Mouse (Mus musculus) neural tube, embryonic 11.5 days (tissue): ENCODE measurements at regions not wholly inside any gene's neighbourhood (a gene's known extent, or its start where the extent isn't known, plus 50 kb on each side); places are given as distances from the start of the nearest gene placed in this dataset.

Experiments
- ATAC-seq: fragments of 200-750 bp; cut with Nextera tagmentation; 2 replicates; pipeline ENCODE4 v1.8.0; 2017; ENCODE audit warnings: moderate number of reproducible peaks, mild to moderate bottlenecking, moderate TSS enrichment, moderate library complexity; ENCODE audit not compliant: insufficient read depth, low FRiP score, low TSS enrichment
- DNase-seq: peaks from one replicate; pipeline ENCODE4 v3.0.0-alpha.2; 2015; ENCODE audit warnings: low spot score
- H3K27ac ChIP-seq: fragments of 300-500 bp; sonication (generic); 2 replicates; pipeline ENCODE4 v1.5.1; 2014; ENCODE audit warnings: low read depth, mild to moderate bottlenecking, low read length
- H3K27me3 ChIP-seq: fragments of 300-500 bp; sonication (generic); 2 replicates; pipeline ENCODE4 v1.6.1; 2014; ENCODE audit warnings: mild to moderate bottlenecking, low read length, mixed read lengths; ENCODE audit not compliant: control insufficient read depth, insufficient read depth
- H3K36me3 ChIP-seq: fragments of 300-500 bp; sonication (generic); 2 replicates; pipeline ENCODE4 v1.6.1; 2014; ENCODE audit warnings: mild to moderate bottlenecking, low read length, moderate library complexity, mixed read lengths; ENCODE audit not compliant: control insufficient read depth, insufficient read depth
- H3K4me1 ChIP-seq: fragments of 300-500 bp; sonication (generic); 2 replicates; pipeline ENCODE4 v1.6.1; 2014; ENCODE audit warnings: low read length, mixed read lengths; ENCODE audit not compliant: control insufficient read depth, insufficient read depth
- H3K4me2 ChIP-seq: fragments of 300-500 bp; sonication (generic); 2 replicates; pipeline ENCODE4 v1.6.1; 2014; ENCODE audit warnings: low read depth, mild to moderate bottlenecking, moderate library complexity
- H3K4me3 ChIP-seq: fragments of 300-500 bp; sonication (generic); 2 replicates; pipeline ENCODE4 v1.5.1; 2014; ENCODE audit warnings: low read depth, low read length
- H3K9ac ChIP-seq: fragments of 300-500 bp; sonication (generic); 2 replicates; pipeline ENCODE4 v1.6.1; 2014; ENCODE audit warnings: mild to moderate bottlenecking, low read length
- H3K9me3 ChIP-seq: fragments of 300-500 bp; sonication (generic); 2 replicates; pipeline ENCODE4 v1.6.1; 2016; ENCODE audit warnings: low read length; ENCODE audit not compliant: control insufficient read depth
- WGBS: fragments of 180-500 bp; shearing (Covaris S2); extraction: QIAGEN DNeasy Blood & Tissue Kit; methylation state at CpG from one replicate; pipeline ENCODE4 v1.1.7; 2014; 5-methylcytosine and 5-hydroxymethylcytosine counted together

DNA sequence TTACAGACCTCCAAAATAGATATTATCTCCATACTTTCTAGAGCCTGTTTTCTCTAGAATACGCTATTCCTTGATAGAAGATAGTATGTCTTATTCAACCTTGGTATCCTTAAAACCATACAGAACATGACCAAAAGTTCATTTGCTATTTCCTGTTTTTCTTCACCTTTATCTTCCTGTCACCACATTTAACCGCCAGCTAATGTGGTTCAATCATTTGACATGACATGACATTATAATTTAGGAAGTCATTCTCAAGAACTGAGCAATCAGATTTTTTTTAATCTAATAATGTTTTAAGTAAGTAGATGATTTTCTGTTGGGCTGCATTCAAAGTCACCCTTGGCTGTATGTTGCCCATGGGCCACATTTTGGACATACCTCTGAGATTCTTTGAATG, 213.3 kb downstream of the Dad1 start:
- no peaks in the 10 kb centered on the region for H3K9me3 ChIP-seq
- no peaks in the 10 kb centered on the region for H3K36me3 ChIP-seq
- no peak overlapping the region for H3K27ac ChIP-seq
- ATAC-seq (no peak), DNase-seq (no peak)
- H3K4me1 ChIP-seq, result no peaks in the 10 kb centered on the region
- H3K9ac ChIP-seq, result no peak overlapping the region
- H3K27me3 ChIP-seq, result no peaks in the 10 kb centered on the region
- no peak overlapping the region for H3K4me2 ChIP-seq
- WGBS, result 86% methylated on average over 2 of the region's 2 CpGs
- H3K4me3 ChIP-seq, result no peak overlapping the region

DNA sequence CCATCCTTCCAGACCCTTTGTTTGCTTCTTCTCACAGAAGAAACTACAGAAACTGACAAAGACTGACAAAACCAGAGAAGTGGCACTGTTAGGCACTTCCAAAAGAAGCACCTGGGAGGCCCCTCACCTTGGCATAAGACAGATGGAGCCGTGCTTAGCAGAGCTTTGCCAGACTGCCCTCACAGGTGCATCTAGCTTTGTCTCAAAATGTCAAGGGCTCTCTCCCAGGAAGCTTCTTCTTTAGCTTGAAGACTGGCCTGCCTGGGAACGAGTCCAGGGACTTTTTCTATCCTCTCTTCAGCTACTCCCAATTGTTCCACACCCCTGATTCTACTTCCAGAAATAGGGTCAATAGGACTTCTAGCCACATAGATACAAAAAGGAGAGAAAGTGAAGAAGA, 219.4 kb downstream of the Dad1 start:
- no peaks in the 10 kb centered on the region for H3K9me3 ChIP-seq
- 87% methylated on average over 2 of the region's 2 CpGs for WGBS

DNA sequence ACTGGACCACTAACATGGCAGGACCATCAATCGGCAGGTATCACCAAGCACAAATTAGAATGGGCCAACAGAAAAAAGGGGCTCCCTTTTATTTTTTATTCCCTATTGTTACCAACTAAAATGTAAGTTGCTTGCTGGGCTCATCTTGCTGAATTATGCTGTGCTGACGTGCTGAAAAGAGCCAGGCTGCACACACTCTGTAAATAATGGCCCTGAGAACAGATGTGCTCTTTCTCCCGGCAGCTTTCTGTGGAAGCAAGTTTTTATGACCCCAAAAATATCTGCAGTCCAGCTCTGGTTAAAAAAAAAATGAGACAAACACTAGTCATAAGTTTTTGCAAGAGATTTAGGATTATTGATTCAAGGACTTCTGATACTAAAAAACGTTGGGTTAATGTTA, 230.4 kb downstream of the Dad1 start:
- Histone ChIP-seq H3K4me1 (no peaks in the 10 kb centered on the region), H3K9me3 (no peaks in the 10 kb centered on the region), H3K27ac (no peak overlapping the region), H3K36me3 (no peaks in the 10 kb centered on the region), H3K27me3 (no peaks in the 10 kb centered on the region), H3K4me3 (no peak overlapping the region), H3K9ac (no peak overlapping the region), H3K4me2 (no peak overlapping the region)
- ATAC-seq (no peak), DNase-seq (no peak)
- WGBS, result 52% methylated on average over 4 of the region's 4 CpGs

More for the DNA sequence above, 219.4 kb downstream of the Dad1 start:
- ATAC-seq (no peak), DNase-seq (no peak)
- Histone ChIP-seq H3K27me3 (no peaks in the 10 kb centered on the region), H3K36me3 (no peaks in the 10 kb centered on the region), H3K4me1 (no peaks in the 10 kb centered on the region), H3K4me2 (no peak overlapping the region), H3K4me3 (no peak overlapping the region), H3K9ac (no peak overlapping the region), H3K27ac (no peak overlapping the region)

DNA sequence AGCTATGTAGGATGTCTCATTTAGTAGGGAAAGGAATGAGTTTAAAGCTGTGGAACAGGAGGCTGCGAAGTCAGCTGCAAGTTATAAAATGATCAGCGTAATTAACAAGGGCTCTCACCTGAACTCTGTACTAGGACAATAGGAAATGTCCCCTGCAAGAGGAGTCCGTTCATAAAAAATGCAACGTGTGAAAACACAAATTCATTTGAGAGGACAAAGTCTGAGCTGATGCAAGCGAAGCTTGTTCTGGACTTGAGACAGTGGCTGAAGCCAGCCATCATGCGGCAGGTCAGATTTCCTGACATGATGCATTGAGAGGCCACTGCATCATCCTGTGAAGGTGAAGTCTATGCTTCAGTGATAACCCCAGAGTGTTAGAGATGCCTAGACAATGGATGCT, 232.5 kb downstream of the Dad1 start:
- H3K4me3 ChIP-seq, result no peak overlapping the region
- H3K9me3 ChIP-seq, result no peaks in the 10 kb centered on the region
- H3K36me3 ChIP-seq, result no peaks in the 10 kb centered on the region
- H3K4me2 ChIP-seq, result no peak overlapping the region
- WGBS, result 88% methylated on average over 6 of the region's 6 CpGs
- no peaks in the 10 kb centered on the region for H3K4me1 ChIP-seq
- no peak overlapping the region for H3K9ac ChIP-seq
- no peak overlapping the region for H3K27ac ChIP-seq
- ATAC-seq (no peak), DNase-seq (no peak)
- no peaks in the 10 kb centered on the region for H3K27me3 ChIP-seq

DNA sequence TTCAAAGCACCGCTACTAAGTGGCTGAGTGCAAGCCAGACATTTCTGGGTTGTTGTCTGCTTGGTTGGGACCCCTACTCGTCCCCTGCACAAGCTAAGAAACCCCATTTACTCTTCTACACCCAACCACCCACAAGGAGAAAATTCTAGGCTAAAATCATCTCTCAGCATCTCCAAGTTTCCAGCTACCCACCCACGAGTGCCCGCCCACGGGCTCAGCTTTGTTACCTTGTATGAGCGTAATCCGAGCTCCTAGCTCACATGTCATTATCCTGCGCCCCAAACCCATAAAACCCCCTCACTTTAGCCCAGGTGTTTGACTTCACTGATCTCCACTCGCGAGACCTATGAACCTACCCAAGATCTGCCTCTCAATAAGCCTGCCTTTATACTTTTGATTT, 239.3 kb downstream of the Dad1 start:
- 86% methylated on average over 10 of the region's 10 CpGs for WGBS
- H3K36me3 ChIP-seq, result no peaks in the 10 kb centered on the region

DNA sequence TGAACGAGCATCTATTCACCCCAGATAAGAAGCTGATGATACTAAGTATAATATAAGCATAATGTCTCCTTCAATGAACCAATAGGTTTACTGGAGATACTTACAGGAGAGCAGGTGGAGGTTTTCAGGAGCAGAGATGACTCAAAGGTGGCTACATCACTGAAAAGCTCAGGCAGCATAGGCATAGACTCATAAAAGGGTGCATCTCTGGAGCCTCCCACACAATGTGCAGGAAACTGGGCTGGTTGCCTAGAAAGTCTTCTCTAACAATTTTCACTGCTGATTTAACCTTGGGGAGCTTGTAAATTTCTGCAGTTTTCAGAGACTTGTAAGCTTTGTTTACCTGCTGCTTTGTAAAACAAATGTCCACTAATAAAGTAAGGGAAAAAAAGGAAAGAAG, 251.8 kb downstream of the Dad1 start:
- DNase-seq (no peak), ATAC-seq (no peak)
- no peaks in the 10 kb centered on the region for H3K4me1 ChIP-seq
- no peaks in the 10 kb centered on the region for H3K27me3 ChIP-seq
- H3K4me2 ChIP-seq, result no peak overlapping the region
- no peaks in the 10 kb centered on the region for H3K9me3 ChIP-seq
- no peak overlapping the region for H3K27ac ChIP-seq
- H3K4me3 ChIP-seq, result no peak overlapping the region
- no peak overlapping the region for H3K9ac ChIP-seq
- WGBS, result 97% methylated on average over 1 of the region's 1 CpGs
- H3K36me3 ChIP-seq, result no peaks in the 10 kb centered on the region

More for the DNA sequence above, 239.3 kb downstream of the Dad1 start:
- no peak for ATAC-seq
- Histone ChIP-seq H3K4me3 (no peak overlapping the region), H3K9ac (no peak overlapping the region), H3K4me1 (no peaks in the 10 kb centered on the region), H3K4me2 (no peak overlapping the region), H3K9me3 (no peaks in the 10 kb centered on the region), H3K27me3 (no peaks in the 10 kb centered on the region), H3K27ac (no peak overlapping the region)
- DNase-seq, result no peak

DNA sequence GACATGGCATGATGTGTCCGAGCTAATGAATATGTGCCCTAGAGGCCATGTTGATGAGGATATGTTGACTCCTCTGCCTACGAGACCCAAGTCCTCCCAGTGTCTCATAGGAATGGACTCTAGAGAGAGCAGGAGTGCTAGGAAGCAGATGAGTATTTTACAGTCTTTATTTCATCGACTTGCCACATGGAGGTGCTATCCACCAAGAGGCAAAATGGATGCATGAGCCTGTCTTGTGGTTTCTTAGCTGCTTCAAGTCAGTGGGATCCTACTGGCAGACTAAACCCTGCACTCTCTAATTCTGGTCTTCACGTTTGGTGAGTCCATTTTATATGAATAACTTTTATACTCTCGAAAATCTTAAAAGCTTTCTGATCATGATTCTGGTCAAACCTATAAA, 253.4 kb downstream of the Dad1 start:
- WGBS, result 77% methylated on average over 5 of the region's 5 CpGs
- H3K27me3 ChIP-seq, result no peaks in the 10 kb centered on the region
- no peak overlapping the region for H3K9ac ChIP-seq
- H3K4me1 ChIP-seq, result no peaks in the 10 kb centered on the region
- ATAC-seq, result no peak
- H3K4me3 ChIP-seq, result no peak overlapping the region
- H3K36me3 ChIP-seq, result no peaks in the 10 kb centered on the region
- DNase-seq, result no peak
- no peaks in the 10 kb centered on the region for H3K9me3 ChIP-seq
- no peak overlapping the region for H3K27ac ChIP-seq
- H3K4me2 ChIP-seq, result no peak overlapping the region

DNA sequence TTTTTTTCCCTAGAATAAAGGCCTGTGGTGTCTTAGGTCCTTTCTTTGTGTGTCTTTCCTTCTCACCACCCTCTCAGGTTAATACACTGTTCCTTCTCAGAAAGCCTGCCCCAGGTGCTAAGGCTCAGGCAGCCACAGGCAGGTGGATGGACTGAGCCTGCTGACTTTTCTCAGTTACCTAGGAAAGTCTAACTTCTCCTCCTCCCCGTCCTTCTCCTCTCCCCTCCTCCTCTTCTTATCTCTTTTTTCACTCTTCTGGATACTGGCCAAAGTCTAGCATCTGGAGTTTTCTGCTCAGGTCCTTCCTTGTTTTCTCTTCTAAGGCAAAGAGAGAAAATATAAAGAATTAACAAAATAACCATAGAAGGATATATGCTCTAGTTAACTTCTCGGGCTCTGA, 260.5 kb downstream of the Dad1 start:
- Histone ChIP-seq H3K27ac (no peak overlapping the region), H3K9ac (no peak overlapping the region), H3K4me1 (no peaks in the 10 kb centered on the region), H3K27me3 (no peaks in the 10 kb centered on the region), H3K36me3 (no peaks in the 10 kb centered on the region), H3K9me3 (no peaks in the 10 kb centered on the region), H3K4me2 (no peak overlapping the region), H3K4me3 (no peak overlapping the region)
- 71% methylated on average over 2 of the region's 2 CpGs for WGBS
- DNase-seq (no peak), ATAC-seq (no peak)

DNA sequence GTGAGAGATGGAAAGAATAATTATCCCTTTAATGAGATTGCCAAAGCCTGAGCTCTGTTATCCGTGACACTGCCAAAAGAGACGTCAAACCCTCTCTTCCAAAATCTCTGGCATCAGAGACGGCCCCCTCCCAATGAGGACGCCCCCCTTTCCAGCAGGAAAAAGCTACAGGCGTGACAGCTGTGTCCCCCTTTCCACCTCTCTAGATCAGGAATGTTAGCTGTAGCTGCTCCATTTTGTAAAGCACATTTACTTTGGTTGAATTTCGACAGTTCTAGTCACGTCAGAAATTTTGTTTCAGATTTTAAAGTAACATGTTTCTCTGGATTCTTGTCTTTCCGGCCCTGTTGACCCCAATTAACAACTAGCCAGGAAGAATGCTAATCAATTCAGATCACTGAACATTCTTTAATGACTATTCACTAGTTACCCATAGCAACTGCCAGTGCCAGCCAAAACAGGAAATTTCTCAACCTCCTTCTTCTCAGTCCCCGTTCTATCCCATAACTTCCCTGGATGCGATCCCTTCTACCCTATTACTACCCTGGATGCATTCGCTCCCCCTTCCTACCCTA, 261.1 kb downstream of the Dad1 start:
- H3K4me1 ChIP-seq, result no peaks in the 10 kb centered on the region
- ATAC-seq, result no peak

More for the DNA sequence above, 261.1 kb downstream of the Dad1 start:
- H3K27ac ChIP-seq, result no peak overlapping the region
- no peaks in the 10 kb centered on the region for H3K27me3 ChIP-seq
- no peaks in the 10 kb centered on the region for H3K36me3 ChIP-seq
- no peak overlapping the region for H3K4me3 ChIP-seq
- DNase-seq, result no peak
- H3K9ac ChIP-seq, result no peak overlapping the region
- H3K4me2 ChIP-seq, result no peak overlapping the region
- WGBS, result 70% methylated on average over 11 of the region's 11 CpGs
- no peaks in the 10 kb centered on the region for H3K9me3 ChIP-seq
